Comparison of ENCODE assay signal across 8 mouse cellular contexts in the genomic region with DNA sequence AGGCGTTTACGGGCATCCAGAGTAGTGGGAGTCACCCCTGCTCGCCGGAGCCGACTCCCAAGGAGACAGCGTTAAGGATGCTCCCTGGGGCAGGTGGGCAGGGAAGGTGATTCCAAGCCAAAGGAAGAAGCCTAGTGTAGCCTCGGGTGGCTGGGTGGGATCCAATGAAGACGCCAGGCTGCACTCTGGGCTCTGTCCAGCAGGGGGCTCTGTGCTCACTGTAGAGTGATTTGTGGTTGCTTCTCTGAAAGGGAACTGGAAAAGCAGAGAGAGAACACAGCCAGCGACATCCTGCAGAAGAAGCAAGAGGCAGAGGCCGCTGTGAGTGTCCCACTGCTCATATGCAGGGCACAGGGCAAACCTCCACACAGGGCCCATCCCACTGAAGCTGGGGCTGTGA. TPM values are rescaled to one million over a fixed set of nuclear protein-coding genes. Genes with fewer than 3 reads are reported as not detected.
DNase-seq lines count a peak whose midpoint lies in the region; ATAC-seq lines count a peak whose summit lies in the region.

No protein-coding gene starts in this region.

- H3K4me2 ChIP-seq in liver, embryonic 15.5 days = no peak overlapping the region
- H3K4me2 ChIP-seq in neural tube, embryonic 12.5 days (replicated peaks) = 0 out of 2 replicates have a peak overlapping the region, but pooled peaks have one; percentile 0

- H3K36me3 ChIP-seq in liver, embryonic 15.5 days (replicated peaks) = peaks cover 89% of the 10 kb centered on the region
- H3K36me3 ChIP-seq in neural tube, embryonic 12.5 days = peaks cover 74% of the 10 kb centered on the region

- no peak overlapping the region for H3K9ac ChIP-seq in liver, embryonic 15.5 days
- no peak overlapping the region for H3K9ac ChIP-seq in neural tube, embryonic 12.5 days

- peak; percentile 92 to 94 for DNase-seq in B cell, adult 2 months
- DNase-seq in adrenal gland, adult 18-20 months (ENCODE audit: low spot score in 2 of 2) = peak; percentile 78 to 85
- peak; percentile 84 for DNase-seq in embryo, embryonic 10 days (ENCODE audit: low spot score)
- DNase-seq in gastrocnemius, postnatal 14 days = peak; percentile 82
- DNase-seq in kidney, postnatal 14 days = peak; percentile 85
- peak; percentile 55 to 65 for DNase-seq in thymus, adult 18-20 months

- no peaks in the 10 kb centered on the region for H3K9me3 ChIP-seq in liver, embryonic 15.5 days (replicated peaks)
- no peaks in the 10 kb centered on the region for H3K9me3 ChIP-seq in neural tube, embryonic 12.5 days

- H3K27me3 ChIP-seq in liver, embryonic 15.5 days = no peaks in the 10 kb centered on the region
- H3K27me3 ChIP-seq in neural tube, embryonic 12.5 days (replicated peaks) = no peaks in the 10 kb centered on the region

- 0 out of 2 replicates have a peak, but pooled peaks have one; percentile 1 for ATAC-seq in liver, embryonic 15.5 days (ENCODE audit: insufficient read depth)
- ATAC-seq in neural tube, embryonic 12.5 days (ENCODE audit: low FRiP score, low read depth) = no peak

- peak overlapping the region; percentile 29; the same call in 1 of the 2 replicates for H3K27ac ChIP-seq in liver, embryonic 15.5 days (replicated peaks)
- H3K27ac ChIP-seq in neural tube, embryonic 12.5 days = no peak overlapping the region

- WGBS in liver, embryonic 15.5 days (ENCODE audit: insufficient replicate concordance) = 40% methylated on average over 10 of the region's 10 CpGs
- WGBS in neural tube, embryonic 12.5 days = 44% methylated on average over 10 of the region's 10 CpGs

- no peak overlapping the region for H3K4me3 ChIP-seq in liver, embryonic 15.5 days (replicated peaks)
- no peak overlapping the region for H3K4me3 ChIP-seq in neural tube, embryonic 12.5 days

- intact Hi-C loops in gastrocnemius, postnatal 14 days (cut with DNase I; ENCODE audit: low total_unique reads) = loop anchor here (5.0 kb wide), 1 partner anchor 120 kb away; no protein-coding TSS in a partner anchor

- peaks cover 13% of the 10 kb centered on the region for H3K4me1 ChIP-seq in liver, embryonic 15.5 days (replicated peaks)
- H3K4me1 ChIP-seq in neural tube, embryonic 12.5 days = no peaks in the 10 kb centered on the region

RNA-seq across cellular contexts. Expression of gene Thap3, which starts 11.0 kb away (rescaled TPM):
- 10 to 100 TPM; 18.2 to 19.9 TPM for total RNA-seq in adrenal gland, adult 18-20 months (2021)
- total RNA-seq in gastrocnemius, postnatal 14 days (2021) = 10 to 100 TPM; 28.0 to 32.2 TPM
- 6.4 and 7.9 TPM in 2 replicates for polyA plus RNA-seq in liver, embryonic 15.5 days (2015; fragmentation: Nextera tagmentation; extraction: Ambion mirVana)
- polyA plus RNA-seq in neural tube, embryonic 12.5 days (2016; fragmentation: Nextera tagmentation; extraction: Ambion mirVana) = 32.2 and 36.2 TPM in 2 replicates

RNA-seq across cellular contexts. Expression of gene Phf13, which starts 18.3 kb away (rescaled TPM):
- 10 to 100 TPM; 12.4 to 13.2 TPM for total RNA-seq in adrenal gland, adult 18-20 months (2021)
- 1 to 10 TPM; 4.1 to 4.4 TPM for total RNA-seq in gastrocnemius, postnatal 14 days (2021)
- polyA plus RNA-seq in liver, embryonic 15.5 days (2015; fragmentation: Nextera tagmentation; extraction: Ambion mirVana) = 5.1 and 5.7 TPM in 2 replicates
- 30.5 and 31.3 TPM in 2 replicates for polyA plus RNA-seq in neural tube, embryonic 12.5 days (2016; fragmentation: Nextera tagmentation; extraction: Ambion mirVana)

RNA-seq across cellular contexts. Expression of gene Klhl21, which starts 30.9 kb away (rescaled TPM):
- total RNA-seq in adrenal gland, adult 18-20 months (2021) = 10 to 100 TPM; 18.3 to 28.2 TPM
- 10 to 100 TPM; 26.9 to 31.8 TPM for total RNA-seq in gastrocnemius, postnatal 14 days (2021)
- 6.3 and 7.2 TPM in 2 replicates for polyA plus RNA-seq in liver, embryonic 15.5 days (2015; fragmentation: Nextera tagmentation; extraction: Ambion mirVana)
- polyA plus RNA-seq in neural tube, embryonic 12.5 days (2016; fragmentation: Nextera tagmentation; extraction: Ambion mirVana) = 7.2 and 7.6 TPM in 2 replicates

RNA-seq across cellular contexts. Expression of gene Dnajc11, which starts 44.3 kb away (rescaled TPM):
- 10 to 100 TPM; 78.1 to 88.9 TPM for total RNA-seq in adrenal gland, adult 18-20 months (2021)
- 10 to 100 TPM; 66.1 to 75.2 TPM for total RNA-seq in gastrocnemius, postnatal 14 days (2021)
- polyA plus RNA-seq in liver, embryonic 15.5 days (2015; fragmentation: Nextera tagmentation; extraction: Ambion mirVana) = 45.5 and 49.1 TPM in 2 replicates
- polyA plus RNA-seq in neural tube, embryonic 12.5 days (2016; fragmentation: Nextera tagmentation; extraction: Ambion mirVana) = 84.0 and 91.4 TPM in 2 replicates

RNA-seq across cellular contexts. Expression of gene Zbtb48, which starts 49.7 kb away (rescaled TPM):
- 1 to 10 TPM; 8.3 to 8.9 TPM for total RNA-seq in adrenal gland, adult 18-20 months (2021)
- 1 to 10 TPM; 1.8 to 3.3 TPM for total RNA-seq in gastrocnemius, postnatal 14 days (2021)
- 7.8 and 8.4 TPM in 2 replicates for polyA plus RNA-seq in liver, embryonic 15.5 days (2015; fragmentation: Nextera tagmentation; extraction: Ambion mirVana)
- 17.8 and 20.4 TPM in 2 replicates for polyA plus RNA-seq in neural tube, embryonic 12.5 days (2016; fragmentation: Nextera tagmentation; extraction: Ambion mirVana)
